Mouse (Mus musculus) adrenal gland, postnatal 36 days (tissue): Measurements from ENCODE around the gene Cdc37. TPM values are rescaled to one million over a fixed set of nuclear protein-coding genes. Genes with fewer than 3 reads are reported as not detected.

ENCODE experiments used
- DNase-seq, 2 experiments: peaks; one replicate each; pipeline ENCODE4 v3.0.0; 2021; ENCODE audit warnings: mixed read lengths in 1 of 2
- total RNA-seq, 2 experiments: library from RNA; stranded (reverse); gene quantifications; 2 replicates each; pipeline ENCODE4 v1.2.3; 2021

Gene Cdc37
- total RNA-seq, 2 experiments from 2014 or later, result 180 to 201 TPM

DNA sequence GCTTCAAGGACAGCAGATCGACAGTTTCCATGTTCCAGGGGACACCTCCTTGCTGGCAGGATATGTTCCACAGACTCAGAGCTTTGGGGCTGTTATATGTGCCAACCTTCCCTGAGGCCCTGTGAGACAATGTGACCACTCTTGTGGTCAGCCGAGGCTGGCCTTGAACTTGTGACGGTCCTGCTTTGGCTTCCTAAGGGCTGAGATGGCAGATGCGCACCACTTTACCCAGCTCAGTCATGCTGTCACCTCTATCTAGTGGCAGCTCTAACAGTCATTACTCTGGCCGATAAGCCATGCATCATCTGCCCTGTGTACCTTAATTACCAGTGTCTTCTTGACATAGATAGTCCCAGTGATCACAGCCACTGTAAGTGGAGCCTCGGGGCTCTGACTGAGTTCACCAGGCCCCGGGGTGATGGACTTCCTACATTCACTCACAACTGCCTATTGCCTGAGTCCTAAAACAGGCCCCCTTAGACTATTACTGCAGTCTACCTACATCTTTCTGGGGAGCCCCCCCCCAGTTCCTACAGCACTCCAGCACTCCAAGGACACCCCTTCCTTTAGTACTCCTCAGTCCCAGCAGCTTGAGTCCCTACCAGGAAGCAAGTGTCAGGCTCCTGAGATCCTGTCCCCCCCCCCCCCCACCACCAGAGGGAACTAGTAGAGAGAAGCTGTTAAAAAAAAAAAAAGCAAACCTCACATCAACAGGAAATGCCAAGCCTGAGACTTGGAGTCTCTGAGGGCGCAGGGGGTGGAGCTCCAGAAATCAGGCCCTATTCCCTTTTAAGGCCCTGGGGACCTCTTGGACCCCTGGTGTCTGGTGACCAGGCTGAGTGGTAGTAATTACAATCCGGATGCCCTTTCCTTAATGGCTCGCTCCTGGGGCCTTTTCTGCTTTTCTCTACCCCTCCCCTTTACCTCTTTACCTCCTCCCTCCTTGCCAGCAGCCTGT, 17.6 kb upstream of the Cdc37 start:
- peak; percentile 34 to 46 for DNase-seq

DNA sequence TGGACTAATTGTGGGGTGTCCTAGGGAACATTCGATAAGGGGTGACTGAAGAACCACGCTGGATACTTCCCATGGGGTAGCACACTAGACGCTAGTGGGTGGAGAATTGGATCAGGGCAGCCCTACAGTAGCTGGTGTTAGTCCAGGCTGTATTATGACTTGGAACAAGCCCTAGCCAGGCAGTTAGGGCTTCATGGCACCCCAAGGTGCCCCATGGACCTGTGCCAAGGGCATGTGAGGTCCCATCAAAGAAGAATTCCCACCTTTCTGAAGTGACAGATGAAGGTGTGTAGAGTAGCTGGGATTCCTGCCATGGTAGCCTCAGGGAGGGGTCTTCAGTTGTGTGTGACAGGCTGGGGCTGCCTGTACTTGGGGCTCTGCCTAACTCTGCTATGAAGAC, 16.7 kb upstream of the Cdc37 start:
- DNase-seq, result no peak

DNA sequence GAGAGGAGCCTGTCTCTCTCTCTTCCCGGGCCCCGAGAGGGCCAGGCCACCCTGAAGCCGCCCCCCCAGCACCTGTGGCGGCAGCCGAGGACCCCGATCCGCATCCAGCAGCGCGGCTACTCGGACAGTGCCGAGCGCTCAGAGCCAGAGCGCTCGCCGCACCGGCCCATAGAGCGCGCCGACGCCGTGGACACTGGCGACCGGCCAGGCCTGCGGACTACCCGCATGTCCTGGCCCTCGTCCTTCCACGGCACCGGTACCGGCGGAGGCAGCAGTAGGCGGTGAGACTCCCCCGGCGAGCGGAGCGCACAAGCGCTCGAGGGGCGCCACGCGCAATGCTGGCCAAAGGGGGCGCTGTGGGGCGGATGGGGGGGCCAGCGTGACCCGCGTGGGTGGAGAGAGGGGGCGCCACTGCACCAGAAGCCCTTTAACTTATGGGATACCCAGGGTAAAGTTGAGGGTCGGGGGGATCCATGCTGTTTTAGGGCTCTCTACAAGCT, 16.2 kb upstream of the Cdc37 start:
- peak; percentile 59 to 74 for DNase-seq

DNA sequence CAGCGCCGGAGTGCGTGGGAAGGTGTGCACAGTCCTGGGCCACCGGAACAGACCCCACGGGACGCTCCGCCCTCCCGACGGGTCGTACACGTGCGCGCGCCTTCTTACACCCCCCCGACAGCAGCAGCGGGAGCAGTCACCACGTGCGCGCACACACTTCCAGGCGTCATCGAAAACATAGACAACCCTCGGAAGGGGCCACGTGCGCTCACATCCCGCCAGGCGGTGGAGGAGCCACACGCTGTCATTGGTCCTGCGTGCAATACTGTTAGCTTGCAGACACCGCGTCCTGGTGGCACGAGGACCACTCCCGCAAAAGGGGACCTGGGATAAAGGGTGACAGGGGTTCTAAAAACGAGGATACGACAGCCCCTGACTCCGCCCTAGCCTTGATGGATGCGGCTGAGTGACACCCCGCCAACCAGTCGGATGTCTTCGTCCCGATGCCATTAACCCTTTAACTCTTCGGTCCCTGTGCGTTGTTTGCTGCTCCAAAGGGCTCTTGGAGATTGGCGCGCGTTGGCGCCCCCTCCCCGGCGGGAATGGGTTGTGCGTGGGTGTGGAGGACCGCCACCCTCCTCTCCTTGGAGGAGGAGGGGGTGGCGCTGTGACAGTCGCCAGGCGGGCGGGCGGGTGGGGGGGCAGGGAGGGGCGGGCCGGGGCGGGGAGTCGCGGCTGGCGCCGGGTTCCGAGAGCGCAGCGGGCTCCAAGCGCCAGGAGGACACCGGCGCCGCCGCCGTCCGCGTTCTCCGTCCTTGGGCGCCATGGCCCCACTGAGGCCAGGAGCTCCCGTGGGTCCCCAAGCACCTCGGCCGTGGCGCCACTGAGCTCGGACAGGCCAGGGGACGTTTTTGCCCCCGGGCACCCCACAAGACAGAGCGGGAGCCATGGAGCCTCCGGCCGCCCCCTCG, 15.5 kb upstream of the Cdc37 start, which contains the start of gene Pde4a:
TSS of gene Pde4a (plus strand) at position 674 of the 911 bp plus-strand sequence.
- peak; percentile 52 to 55 for DNase-seq

DNA sequence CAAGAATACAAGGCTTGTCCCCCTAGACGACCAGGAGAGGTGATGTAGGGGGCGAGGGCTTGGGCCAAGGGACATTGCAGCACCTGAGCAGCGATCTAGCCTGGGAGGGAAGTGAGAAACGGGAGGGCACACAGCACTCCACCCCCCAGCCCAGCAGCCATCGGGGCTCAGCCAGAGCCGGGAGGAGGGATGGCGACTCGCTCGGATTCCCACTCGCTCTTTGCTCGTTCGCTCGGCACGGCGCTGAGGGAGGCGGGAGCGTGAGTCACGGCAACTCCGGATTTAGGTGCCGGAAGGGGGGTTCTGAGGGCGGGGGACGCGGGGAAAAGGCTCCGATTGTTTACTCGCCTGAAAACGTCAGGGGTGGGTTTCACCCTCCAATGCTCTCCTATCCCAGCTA, 14.3 kb upstream of the Cdc37 start:
- peak; percentile 68 for DNase-seq

DNA sequence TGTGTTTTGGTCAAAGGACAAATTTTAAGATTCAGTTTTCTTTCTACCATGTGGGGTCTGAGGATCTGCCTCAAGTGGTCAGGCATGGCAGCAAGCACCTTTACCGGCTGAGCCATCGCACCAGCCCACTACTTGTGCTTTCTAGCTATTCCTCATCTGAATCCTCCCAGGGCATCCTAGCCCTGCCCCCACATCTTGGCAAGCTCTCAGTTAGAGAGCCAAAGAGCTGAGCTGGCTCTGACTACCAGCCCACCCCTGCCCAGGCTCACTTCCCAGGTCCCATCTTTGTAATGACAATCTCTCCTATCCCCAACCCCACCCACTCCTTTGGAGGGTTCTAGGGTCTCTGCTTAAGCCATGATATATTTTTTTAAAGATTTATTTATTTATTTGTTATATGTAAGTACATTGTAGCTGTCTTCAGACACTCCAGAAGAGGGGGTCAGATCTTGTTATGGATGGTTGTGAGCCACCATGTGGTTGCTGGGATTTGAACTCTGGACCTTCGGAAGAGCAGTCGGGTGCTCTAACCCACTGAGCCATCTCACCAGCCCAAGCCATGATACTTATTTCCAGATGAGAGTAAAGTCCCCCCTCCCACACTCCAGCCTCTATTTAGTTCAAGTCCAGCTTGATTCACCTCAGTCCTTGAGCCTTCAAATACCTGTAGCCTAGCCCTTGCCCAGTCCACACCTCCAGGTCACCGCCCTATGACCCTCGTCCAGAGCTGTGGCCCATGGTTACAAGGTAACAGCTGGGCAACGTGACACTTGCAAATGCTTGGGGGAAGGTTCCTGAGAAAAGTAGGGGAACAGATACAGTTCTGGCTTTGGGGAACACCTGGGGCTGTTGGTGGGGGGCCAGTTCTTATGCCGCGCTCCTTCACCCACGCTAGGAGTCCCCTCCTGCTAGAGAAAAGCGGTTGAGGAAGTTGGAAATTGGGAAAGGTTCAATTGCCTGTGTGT, 13.6 kb upstream of the Cdc37 start:
- DNase-seq, result no peak

DNA sequence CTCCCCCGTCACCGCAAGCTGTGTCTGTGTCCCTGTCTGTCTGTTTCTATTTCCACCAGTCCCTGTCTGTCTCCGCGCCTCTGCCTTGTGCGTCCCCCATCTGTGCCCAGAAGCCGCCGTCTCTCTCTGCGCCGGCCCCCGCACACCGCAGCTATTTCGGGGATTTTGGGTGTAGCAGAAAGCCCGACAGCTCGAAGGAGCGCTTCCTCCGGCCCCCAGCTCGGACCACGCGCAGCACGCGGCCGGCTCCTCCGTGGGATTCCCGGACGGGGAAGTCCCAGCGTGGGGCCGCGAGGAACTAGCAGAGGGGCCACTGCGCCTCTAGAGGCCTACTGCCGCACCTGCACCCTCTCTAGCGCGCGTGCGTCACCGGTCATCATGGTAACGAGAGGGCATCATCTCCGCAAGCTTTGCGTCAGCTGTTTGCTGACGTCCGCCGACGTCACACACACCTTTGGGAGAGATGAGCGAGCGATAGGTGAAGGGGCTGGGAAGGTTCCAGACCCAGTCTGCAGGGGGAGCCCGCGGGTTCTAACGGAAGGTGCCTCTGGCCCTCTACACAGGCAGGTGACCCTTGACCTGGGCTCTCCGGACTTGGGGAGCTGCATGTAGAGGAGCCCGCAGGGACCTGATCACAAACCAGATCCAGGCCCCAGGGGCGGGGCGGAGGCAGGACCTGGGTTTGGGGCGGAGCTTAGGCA, 11.6 kb upstream of the Cdc37 start:
- DNase-seq, result peak; percentile 90

DNA sequence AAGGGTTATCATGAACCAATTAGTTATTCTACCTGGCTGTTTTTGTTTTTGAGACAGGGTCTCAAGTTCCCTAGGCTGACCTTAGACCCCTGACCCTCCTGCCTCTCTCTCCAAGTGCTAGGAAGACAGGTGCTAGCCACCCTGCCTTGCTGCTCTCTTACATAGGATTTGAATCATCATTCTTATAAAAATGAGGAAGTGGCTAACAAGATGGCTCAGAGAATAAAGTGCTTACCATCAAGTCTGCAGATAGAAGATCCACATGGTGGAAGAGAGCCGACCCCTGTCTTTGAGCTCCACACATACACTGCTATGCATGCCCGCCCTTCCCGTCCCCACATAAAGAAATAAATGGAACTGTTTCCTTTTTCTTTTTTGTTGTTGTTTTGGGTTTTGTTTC, 5.0 kb upstream of the Cdc37 start:
- DNase-seq, result no peak

DNA sequence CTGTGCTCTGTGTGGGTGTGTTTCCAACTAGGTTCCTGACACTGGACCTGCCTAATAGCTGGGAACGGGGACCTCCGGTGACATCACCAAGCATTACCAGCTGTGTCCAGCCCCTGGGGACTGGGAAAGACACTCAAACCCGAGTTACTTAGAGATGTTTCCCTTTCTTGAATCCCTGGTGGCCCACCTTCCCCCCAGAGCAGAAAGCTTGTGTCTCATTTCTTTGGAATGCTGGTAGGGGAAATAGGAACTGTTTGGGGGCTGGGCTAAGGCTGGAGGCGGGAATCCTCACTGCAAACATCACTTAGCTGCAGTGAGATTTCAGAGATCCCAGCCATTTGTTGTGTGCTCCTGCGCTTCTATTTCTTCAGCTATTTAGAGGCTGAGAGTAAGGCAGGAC, 4.1 kb upstream of the Cdc37 start:
- no peak for DNase-seq

DNA sequence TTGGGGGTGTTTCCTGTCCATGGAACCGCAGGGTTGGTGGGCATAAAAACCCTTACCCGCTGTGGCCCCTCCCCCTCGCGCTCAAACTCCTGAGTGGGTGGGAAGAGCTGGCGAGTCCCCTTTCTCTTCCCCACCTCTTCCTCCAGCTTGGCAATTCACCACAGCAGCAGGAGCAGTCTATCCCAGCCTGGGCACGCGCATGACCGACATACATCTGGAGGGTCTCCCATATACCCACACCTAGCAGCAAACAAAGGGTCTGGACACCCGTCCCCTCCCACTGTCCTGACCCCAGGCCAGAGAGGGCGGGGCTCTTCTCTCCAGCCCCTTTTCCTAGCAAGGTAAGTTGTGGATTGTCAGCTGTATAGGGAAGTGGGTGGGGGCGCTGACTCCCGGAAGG, 3.5 kb upstream of the Cdc37 start:
- no peak for DNase-seq

DNA sequence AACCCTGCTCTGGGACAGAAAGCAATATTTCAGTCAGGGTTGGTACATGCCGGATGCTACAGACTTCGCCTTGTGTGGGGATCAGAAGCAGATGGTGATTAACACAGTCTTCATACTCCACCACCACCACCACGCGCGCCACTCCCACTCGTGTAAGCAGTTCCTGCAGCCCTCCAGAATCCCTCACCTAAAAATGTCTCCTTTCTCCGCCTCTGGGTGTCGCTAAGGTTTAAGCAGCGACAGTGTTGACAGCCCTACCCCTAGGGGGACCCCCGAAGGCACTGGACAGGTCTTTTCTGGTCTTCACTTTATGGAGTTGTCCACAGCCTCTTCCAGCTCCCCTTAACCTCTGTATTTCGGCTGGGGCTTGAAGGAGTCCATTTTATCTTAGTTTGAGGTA, 2.9 kb upstream of the Cdc37 start:
- DNase-seq, result peak in 1 of 2 experiments; percentile 59

DNA sequence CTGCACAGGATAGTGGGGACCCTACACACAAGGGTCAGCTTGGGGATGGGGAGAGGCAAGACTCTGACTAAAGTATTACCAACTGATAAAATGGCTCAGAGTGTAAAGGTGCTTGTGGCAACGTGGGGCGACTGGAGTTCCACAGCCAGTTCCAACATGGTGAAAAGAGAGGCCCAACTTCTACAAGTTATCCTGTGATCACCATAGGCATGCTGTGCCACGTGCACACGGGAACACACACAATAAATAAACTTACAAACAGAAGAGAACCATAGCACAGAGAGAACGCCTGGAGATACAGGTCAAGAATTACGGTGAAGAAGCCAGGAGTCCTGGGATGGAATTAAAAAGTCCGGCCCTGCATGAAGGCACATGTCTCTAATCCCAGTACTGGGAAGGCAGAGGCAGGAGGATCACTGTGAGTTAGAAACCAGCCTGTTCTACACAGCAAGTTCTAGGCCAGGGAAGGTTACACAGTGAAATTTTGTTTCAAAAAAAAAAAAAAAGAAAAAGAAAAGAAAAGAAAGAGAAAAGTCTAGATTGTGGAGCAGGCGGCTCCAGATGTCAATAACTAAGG, 617 bp downstream of the Cdc37 start:
- DNase-seq, result no peak

DNA sequence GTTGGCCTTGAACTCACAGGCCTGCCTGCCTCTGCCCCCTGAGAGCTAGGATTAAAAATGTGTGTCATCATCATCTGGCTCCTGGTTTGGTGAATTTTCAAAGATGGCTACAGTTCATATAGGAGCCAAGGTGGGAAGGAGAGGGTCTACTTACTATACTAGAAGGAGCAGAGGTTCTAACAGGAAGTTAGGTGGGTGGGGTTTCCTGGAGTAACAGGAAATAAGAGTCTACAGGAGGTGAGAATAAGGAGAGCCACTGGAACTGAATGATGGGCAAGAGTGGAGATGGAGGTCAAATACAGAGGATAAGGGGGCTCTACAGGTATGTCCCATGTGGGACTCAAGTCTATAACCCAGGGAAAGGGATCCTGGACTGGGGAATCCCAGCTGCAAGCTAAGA, 1.4 kb downstream of the Cdc37 start:
- no peak for DNase-seq

DNA sequence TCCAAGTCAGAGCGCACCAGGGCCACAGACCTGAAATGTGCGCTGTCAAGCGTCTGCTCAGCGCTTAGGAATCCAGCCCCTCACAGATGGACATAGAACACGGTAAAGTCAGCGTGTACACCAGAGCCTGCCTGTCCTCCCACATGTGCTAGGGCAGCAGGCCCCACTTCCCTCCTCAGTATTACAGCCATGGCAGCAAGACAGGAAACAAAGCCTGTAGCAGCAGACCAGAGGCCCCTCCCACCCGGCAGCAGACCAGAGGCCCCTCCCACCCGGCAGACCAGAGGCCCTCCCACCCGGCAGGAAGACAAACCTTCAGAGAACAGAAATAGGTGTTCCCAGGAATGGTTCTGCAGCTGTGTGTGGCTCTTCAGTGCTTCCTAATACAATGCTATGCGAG, 3.1 kb downstream of the Cdc37 start:
- DNase-seq, result peak in 1 of 2 experiments; percentile 60

DNA sequence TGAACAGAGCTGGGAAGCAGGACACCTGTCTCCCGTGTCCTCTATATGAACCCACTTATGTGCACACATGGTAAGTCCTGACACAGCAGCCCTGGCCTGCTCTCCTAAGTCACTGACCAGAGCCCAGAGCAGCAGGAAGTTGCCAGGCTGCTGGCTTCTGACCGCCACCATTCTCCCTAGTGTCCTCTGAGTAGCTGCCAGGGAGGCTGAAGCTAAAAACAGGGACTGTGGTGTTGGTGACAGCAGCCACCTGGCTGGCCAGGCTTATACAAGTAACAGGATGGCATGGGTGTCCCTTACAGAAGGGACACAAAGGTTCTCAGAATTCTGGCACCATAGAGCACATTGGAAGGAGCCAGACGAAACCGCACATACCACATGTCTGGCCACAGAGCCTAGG, 4.4 kb downstream of the Cdc37 start:
- DNase-seq, result no peak

DNA sequence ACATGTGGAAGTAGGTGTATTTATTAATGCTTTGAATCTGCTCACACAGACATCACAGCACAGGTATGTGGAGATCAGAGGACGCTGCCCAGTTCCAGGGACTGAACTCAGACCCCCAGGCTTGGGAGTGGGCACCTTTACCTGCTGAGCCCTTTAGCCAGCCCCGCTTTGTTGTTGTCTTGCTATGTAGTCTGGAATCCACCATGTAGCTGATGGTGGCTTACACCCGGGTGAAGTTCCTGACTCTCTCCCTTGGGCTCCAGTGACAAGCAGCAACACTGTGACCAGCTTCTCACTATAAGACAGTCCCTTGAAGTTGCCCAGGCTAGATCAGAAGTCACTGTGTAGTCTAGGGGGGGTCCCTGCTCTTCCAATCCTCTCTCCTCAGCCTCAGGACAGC, 5.4 kb downstream of the Cdc37 start:
- no peak for DNase-seq

DNA sequence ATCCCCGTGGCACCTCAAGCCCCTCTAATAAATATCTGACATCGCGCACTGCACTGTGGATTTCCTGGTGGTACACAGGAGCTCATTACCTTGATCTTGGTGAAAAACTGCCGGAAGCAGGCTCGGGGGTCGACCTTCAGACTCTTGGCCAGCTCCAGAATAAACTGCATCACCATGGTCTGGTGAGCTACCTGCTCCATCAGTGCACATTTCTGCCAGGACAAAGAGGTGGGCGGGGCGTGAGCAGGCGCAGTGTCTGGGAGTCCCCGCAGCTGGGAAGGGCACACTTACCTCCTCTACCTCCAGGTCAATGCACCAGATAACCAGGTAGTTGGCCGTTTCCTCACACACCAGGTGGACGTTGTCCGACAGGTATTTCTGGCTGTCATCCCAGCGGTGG, 7.9 kb downstream of the Cdc37 start:
- no peak for DNase-seq

DNA sequence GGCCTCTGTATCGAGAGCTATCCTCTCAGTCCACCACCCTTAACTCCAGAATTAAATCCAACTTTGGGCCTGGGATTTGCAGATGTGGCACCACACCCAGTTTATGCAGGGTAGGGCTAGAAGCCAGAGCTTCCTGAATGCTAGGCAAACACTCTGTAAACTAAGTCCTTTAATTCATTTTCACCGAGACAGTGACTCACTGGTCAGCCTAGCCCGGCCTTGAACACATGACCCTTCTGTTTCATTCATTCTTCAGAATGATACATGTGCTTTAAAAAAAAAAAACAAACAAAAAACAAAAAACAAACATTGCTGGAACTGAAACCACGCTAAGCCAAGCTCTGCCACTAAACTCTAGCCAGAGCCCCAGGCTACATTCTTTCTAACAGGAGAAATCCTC, 11.4 kb downstream of the Cdc37 start:
- peak in 1 of 2 experiments; percentile 20 for DNase-seq

DNA sequence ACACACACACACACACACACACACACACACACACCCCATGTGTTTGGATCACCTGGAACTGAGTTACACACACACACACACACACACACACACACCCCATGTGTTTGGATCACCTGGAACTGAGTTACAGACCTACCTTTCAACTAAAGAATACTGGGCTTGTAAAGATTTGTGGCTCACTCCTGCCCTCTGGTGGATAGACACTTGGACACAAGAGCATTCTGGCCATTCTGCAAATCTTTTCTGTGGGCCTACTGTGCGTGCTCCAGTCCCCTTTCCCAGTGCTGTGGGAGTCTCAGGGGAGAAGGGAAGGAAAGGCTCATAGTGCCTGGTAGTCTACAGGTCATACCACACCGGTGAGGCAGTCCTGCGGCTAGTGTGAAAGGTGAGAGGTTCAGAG, 12.6 kb downstream of the Cdc37 start:
- peak; percentile 48 to 67 for DNase-seq

DNA sequence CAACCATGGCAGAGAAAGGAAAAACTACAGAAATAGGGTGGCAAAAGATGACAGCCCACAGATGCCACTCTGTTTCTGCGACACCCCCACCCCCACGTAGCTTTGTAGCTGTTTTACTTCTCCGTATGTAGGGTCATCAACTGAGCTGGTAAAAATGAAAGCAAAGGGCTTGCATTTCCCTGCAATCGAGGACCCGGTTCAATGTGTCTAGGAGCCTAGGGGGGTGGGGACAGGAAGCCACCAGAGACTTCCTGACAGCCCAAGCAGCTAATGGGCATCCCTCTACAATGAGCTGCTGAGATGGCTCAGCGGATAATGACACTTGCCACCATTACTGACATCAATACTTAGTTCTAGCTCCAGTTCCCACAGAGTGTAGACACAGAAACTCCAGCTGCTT, 13.4 kb downstream of the Cdc37 start:
- DNase-seq, result peak in 1 of 2 experiments; percentile 31
